Mouse (Mus musculus) frontal cortex, adult 2 months (tissue): ENCODE measurements around the gene Prdm11. TPM values are rescaled to one million over a fixed set of nuclear protein-coding genes. Genes with fewer than 3 reads are reported as not detected.

Experiments used
- DNase-seq, 2 experiments: peaks; one replicate each; pipeline ENCODE4 v3.0.0; 2022; ENCODE audit warnings: low spot score in 1 of 2; ENCODE audit errors: extremely low spot score in 1 of 2
- polyA plus RNA-seq: library from polyadenylated mRNA; depleted of rRNA; stranded (reverse); fragments of >200 nt; gene quantifications from 2 replicates; pipeline ENCODE4 v1.2.3, GENCODE M21; 2012

The Prdm11 gene
- polyA plus RNA-seq, 1 experiment, result 7.9 TPM

DNA sequence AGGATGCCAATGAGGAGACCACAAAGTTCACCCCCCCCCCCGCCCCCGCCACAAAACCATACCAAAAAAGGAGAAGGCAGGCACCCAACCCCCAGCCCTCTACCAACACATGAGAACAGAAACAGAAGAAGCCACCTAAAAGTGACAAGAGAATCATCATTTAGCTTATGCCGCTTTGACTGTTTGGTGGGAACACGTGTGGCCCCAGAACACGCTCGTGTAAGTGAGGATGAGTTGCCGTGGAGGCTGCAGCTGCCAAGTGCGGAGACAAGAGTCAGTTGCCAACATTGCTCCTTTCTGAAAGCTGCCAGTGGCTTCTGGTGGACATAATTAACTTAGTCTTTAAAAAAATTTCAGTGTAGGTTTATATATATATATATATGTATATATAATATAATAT, 74.4 kb downstream of the Prdm11 start:
- DNase-seq, result no peak

DNA sequence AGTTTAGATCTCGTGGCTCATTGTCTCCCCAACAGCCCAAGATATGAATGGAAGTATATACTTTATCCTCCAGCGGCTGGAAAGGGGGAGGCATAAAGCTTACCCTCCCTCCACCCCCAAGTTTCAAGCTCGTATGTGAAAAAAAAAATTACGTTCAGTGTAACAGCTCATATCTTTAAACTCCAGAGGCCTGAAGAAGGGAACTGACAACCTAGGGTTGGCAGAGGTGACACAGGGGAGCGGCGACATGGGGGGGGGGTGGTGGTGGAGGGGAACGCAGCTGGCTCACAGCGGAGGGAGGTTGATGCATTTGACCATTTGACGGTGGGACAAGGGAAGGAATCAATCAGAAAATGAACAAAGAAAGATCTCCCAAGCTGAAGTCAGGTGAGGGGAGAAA, 74.9 kb downstream of the Prdm11 start:
- no peak for DNase-seq

DNA sequence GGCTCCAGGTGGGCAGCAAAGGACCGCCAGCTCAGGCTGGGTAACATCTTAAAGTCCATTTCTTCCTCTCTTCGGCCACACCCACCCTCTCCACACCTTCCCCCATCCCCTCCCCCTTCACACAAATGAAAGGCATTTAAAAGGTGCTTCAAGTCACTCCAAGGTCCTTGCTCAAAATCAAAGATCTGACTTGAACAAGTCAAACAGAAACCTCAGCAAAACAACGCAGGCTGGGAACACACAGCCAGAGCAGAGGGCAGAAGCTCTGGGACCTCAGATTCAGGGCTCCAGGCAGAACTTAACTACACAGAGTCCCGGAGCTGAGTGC, 78.2 kb downstream of the Prdm11 start:
- DNase-seq, result no peak

DNA sequence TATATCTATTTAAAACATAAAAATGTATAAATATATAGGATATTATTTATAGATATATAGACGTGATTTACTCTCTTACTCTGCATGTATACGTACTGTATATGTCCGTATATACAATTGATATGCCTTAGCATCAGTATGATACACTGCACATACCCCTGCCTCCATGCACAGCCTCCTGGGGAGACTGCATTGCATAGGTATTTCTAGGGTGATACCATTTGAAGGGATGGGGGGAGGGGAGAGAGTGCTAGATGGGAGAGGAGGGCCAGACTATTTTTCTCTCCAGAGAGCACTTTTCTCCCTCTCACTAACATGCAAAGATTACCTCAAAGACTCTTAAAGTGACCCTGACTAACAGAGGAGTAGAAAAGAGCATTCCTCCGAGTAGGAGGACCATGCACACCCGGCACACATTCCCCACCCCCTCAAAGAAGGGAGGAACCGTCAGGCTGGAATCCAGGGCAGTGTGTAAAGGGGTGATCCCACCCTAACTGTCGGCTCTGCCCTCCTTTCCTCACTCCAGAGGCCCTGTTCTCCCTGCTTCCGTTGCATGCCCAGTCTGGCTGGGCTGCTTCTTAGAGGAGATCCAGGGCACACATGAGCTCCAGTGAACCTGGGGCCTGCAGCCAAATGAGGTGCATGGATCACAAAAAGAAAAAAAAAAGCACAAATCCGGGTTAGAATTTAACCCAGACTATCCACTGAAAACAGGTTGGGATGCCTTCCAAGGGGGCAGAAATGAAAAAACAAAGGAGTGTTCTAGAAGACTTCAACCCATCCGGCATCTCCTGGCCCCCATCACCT, 78.7 kb downstream of the Prdm11 start:
- DNase-seq, result no peak

DNA sequence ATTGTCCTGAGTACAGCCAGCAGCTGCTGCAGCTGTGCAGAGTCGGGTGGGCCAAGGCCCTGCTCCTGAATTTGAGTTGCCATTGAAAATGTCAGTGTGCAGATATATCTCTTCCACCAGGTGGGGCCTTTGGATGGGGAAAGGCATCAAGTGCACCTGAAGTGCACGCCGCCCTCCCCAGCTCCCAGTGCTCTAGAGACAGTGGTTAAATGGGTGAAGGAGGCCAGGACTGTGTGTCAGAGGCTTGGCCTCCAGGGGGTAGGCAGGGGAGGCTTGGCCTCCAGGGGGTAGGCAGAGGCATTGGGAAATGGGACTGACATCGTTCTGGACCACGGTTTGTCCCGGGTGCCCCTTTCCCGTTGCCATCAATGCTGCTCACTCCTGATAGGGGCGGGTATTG, 79.7 kb downstream of the Prdm11 start:
- no peak for DNase-seq

DNA sequence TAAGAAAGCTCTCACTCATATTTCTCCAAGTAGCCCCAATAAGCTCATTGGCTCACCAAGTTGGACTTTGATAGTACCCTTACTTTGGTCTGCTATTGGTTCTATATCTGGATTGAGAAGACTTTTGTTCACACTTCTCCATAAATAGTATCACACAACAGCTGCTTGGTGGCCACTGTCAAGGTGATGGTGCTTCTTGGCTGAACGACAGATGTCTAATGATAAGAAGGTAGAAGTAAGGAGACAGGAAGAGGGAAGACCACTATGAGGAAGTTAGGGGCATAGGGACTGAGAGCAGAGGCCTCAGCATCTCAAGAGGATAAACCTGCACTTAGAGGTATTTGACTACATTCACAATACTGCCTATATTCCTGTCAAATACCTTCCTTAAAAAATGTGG, 81.6 kb downstream of the Prdm11 start:
- no peak for DNase-seq

DNA sequence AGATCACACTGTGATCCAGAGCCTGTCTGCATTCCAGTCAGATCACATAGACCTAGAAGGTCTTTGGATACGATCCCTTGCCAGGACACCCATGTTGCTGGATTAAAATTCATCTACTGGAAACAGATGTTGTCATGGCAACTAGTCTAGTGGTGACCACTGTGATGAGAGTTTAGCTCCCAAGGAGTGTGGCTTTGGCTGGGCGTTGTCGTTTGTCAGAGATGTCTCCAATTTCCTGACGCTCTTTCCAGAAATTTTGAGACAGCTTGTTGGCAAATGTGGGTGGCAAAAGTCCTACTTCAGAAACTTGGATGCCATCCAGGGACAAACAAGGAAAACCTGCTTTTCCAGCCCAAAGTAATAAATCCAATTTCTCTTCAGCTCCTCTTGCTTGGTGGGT, 87.3 kb downstream of the Prdm11 start:
- DNase-seq, result peak in 1 of 2 experiments; percentile 73

DNA sequence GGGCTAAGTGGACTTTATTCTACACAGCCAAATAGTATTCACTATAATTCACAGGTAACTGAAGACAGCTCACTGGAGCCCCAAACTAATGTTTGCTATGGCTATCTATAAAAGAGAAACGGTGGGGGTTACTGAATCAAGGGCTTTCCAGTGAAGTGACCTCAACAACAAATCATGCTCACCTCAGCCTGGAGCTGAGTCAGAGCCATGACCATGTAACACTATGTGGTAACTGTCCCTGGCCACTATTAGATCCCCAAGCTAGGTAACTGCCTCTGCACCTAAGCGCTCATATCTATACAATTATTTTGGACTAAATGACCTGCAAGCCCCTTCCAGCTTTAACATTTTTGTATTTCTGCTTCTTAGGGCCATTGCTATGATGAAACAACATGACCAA, 89.0 kb downstream of the Prdm11 start:
- DNase-seq, result no peak

DNA sequence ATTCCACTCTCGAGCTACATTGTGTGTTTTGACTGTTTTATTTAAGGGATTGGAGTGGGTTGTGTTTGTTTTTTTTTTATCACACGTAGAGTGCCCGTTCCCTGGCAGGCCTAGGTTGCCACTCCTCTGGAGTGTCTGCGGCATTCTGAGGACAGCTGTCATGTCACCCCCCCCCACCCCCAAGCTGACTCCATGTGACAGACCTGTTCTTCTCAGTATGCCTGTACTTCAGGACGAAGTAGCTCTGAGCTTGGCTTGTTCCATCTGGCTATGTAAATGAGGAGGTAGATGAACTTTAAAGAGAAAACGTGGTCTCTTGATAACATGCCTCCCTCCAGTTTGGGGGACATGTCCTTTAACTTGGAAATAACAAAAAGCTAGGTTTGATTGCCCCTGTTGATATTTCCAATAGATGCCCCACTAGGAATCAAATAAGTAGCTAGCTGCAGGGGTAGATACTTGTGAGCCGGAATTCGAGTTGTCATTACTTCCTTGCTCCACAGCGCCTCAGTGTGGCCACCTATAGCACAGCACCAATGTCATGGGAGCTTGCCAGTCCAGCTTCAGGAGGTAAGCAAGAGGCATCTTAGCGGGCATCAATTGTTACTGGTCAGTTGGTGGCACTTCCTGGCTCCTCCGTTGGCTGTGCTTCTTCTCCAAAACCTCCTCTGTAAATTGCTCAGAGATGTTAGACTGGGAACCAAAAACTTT, 91.4 kb downstream of the Prdm11 start:
- DNase-seq, result peak; percentile 61 to 90

DNA sequence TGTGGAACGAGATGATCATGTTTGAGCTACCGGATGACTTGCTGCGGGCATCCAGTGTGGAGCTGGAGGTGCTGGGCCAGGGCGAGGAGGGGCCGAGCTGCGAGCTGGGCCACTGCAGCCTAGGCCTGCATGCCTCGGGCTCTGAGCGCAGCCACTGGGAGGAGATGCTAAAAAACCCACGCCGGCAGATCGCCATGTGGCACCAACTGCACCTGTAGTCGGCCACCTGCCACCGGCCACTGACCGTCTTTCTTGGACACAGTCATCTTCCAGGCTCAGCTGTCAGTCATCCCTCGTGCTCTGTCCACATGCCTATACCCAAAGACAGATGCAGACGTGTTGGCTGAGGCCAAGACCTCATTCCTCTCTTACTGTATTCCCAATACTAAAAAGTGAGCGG, 92.5 kb downstream of the Prdm11 start:
- DNase-seq, result no peak

DNA sequence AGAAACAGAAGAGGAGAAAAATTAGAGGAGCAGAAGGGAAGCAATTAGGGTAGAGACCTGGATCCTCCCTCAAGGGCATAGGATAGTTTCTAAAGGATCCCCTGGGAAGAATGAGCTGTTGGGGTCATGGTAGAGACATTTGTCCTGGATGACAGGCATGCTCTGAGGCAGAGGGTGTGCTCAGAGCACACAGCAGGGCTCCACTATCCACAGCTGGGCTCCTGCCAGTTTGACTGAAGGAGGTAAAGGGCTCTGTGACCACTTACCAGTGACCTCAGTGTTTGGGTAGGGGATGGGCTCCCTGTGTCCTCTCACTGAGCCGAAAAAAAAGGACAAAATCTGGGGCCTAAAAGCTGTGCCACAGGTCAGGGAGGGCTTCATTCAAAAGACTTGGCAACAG, 96.4 kb downstream of the Prdm11 start:
- DNase-seq, result no peak

DNA sequence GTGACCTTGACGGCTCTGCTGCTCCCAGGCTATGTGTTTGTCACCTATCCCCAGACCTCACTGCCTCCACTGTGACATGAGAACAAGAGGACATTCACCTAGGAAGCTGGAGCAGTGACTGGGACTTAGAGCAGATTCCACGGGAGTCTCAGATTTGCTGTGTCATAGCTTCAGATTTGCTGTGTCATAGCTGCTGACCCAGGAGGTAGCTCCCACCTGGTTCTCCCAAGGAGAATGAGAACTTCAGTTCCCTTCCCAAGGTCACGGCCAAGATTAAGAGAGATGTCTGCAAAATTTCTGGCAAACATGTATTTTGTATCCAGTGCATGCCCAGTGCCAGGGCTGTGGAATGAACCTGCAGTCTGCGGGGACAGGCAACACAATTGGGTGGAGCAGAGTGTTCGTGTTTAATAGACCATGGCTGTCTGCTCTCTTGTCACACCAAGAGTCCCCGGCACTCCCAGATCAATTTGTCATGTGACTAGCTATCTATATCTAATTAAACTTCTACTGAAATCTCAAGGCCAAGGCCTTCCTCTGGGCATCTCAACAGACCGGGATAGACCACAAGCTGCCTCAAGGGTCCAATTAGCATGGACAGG, 97.2 kb downstream of the Prdm11 start:
- DNase-seq, result no peak

DNA sequence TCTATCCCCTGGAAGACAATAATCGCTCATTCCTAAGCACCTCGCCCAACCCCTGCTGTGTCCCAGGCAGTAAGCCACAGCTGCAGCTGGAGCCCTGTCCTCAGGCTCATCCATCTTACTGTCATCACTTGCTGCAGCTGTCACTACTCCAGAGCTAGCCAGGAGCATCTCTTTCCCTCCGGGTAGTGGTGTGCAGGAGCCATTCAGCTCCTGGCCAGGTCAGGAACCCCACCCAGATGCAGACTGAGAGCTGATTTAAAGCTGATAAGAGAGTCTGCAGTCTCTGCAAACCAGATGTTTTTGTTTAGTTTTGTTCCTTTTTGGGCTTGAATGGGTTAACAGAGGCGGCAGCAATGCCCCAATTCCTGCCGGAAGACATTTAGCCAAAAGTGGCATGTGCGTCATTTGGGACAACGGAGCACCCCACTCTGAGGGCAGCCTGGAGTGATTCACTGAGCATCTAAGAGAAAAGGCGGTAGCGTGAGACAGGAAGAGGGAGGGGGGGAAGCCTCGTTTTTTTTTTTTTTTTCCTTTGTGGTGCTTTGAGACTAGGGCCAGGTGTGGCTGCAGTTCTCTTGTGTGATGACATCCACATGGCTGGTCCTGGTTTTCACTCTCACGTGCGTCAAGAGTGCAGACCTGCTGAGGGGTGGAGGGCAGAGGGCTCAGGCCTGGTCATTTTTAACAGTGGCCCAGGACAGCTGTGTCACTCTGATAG, 97.8 kb downstream of the Prdm11 start:
- DNase-seq, result peak in 1 of 2 experiments; percentile 67

DNA sequence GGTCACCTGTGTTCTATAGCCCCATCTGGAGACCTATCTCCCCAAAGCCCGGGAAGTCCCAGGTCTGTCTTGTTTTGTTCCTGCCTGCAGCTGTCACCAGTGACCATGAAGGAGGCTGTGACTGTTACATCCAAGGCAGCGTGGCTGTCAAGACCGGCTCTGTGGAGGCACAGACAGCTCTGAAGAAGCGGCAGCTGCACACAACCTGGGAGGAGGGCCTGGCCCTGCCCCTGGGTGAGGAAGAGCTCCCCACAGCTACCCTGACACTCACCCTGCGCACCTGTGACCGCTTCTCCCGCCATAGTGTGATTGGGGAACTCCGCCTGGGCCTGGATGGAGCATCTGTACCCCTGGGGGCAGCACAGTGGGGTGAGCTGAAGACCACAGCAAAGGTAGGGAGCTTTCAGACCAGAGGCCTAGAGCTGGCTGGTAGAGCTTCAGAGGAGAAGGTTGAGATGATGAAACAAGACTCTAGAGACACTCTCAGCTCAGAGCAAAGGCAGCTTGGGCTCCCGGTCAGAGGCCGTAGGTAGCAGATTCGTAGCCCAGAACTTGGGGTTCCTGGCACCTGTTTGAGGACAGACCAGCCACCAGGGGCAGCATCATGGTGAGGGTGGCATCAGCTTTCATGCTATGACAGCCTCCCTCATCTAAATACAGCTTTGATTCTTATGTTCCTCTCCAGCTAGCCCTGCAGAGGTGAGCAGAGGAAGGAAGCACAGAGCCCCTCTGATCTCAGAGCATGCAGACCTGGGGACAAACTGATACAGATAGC, 100.0 kb downstream of the Prdm11 start:
- no peak for DNase-seq

DNA sequence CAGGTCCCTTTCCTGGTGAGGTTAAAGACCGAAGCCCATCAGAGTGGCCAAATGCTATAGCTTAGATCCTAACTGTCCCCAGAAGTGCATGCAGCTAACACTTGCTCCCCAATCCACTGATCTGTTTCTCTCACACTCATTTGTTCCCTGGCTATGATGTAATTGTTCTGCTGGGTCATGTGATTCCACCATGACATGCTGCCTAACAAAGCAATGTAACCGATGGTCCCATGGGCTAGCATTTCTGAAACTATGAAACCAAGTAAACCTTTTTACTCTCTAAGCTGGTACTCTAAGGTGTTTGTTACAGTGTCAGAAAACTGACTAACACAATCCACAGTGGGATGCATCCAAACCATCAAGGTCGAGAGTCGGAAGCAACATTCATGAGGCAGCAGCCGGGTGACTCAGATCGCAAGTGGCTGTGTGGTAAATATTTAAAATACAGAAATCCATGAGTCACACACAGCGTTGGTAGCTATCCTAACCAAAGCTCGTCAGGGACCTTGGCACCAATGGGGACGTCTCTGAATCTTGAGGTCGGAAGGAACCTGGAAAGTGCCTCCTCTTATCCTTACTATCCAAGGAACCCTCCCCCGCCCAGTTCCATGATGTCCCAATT, 100.7 kb downstream of the Prdm11 start:
- DNase-seq, result no peak

DNA sequence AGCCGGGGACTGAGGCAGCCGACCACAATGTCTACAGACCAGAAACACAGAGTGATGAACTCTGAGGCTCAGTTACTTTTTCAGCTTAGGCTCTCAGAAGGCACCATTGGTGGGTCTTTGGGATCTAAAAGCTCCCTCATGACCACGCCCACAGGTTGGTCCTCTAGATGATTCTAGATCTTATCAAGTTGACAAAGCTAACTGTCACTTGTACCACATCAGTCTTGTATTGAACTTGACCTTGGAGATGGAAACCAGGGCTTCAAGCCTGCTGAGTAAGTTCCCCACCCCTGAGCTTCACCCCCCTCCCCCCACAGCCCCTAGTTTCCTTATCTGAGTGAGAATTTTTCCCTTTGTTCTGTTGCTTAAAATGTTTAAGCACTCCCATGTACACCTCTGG, 101.6 kb downstream of the Prdm11 start:
- DNase-seq, result no peak

DNA sequence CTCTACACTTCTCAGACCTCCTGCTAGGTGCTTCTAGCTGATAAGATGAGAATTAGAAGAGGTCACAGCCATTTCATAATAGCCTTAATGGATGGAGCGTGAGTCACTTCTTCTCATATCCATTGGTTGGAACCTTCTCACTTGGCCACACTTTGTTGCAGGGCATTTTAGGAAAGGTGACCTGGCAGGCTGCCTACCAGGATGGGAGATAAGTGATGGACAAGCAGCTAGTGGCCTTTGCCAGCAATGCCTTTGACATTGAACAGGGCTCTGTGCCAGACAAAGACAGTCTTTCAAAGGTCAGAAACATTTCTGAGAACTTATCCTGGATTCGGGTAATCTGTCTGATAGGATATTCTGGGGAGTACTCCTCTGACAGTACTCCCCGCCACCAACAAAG, 102.6 kb downstream of the Prdm11 start:
- DNase-seq, result no peak

DNA sequence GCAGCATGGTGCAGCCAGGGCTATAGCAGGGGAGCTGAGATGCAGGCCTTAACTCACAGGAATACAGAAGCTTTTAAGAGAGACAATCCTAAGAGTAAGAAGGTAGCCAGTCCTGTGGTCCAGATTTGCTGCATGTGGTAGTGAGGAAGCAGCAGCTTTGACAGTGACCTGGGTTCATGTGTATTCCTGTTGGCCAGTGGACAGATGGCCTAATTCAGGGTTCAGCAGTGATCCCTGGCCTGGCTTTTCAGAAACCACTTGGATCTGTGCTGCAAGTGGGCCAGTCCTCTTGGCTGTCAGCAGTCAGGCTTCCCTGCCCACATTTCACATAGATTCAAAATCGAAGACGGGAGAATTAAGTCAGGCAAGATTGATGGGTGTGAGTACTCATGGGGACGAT, 104.5 kb downstream of the Prdm11 start:
- no peak for DNase-seq

DNA sequence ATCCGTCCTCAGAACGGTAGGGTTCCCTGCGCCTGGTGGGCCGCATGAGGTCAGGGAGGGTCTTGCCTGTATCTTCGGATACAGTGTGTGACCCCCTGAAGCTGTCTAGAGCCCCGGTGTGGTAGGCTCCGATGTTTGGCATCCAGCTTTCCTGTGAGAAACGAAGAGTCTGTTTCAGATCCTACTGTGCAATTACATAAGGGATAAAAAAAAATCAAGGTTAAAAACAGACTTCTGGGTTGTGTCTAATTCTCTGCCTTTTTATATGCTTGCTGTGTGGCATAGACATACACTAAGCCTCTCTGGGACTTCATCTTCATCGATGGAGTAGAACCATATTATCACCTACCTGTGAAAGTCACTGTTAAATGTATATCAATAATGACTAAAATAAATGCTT, 105.0 kb downstream of the Prdm11 start:
- DNase-seq, result no peak

DNA sequence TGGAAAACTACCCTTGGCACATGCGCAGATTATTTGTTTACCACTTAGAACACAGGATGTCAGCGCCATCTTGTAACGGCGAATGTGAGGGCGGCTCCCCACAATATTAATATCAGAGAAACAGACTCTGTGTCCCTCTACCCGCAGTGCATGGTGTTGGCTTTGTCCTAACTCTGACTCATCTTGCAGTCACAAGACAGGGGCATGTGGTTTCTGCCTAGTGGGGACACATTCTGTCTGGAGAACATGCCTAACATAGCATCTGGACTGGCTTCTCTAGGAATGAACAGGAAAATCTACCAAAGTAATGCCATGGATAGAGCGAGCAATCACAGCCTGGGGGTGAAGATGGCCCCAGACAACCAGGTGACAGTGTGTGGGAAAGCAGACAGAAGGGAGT, 107.1 kb downstream of the Prdm11 start:
- DNase-seq, result peak in 1 of 2 experiments; percentile 50
